Mouse (Mus musculus): ENCODE data around the gene Pdcl2. TPM values are rescaled to one million over a fixed set of nuclear protein-coding genes. Genes with fewer than 3 reads are reported as not detected.

The Pdcl2 gene
- not detected in 2 replicates for polyA plus RNA-seq (2015; fragmentation: Nextera tagmentation; extraction: Ambion mirVana)

- no peak within 1 kb of the TSS for H3K4me3 ChIP-seq
- no peak for ATAC-seq (ENCODE audit: extremely low read depth, insufficient number of reproducible peaks, low FRiP score, low TSS enrichment)
- WGBS = 85% methylated on average over 7 of the region's 7 CpGs
- H3K9me3 ChIP-seq = no peaks in the 10 kb centered on the region
- H3K4me2 ChIP-seq = no peak within 1 kb of the TSS
- H3K4me1 ChIP-seq = no peaks in the 10 kb centered on the region
- H3K27ac ChIP-seq (replicated peaks) = no peak within 1 kb of the TSS
- no peak within 1 kb of the TSS for H3K9ac ChIP-seq
- no peaks in the 10 kb centered on the region for H3K27me3 ChIP-seq (replicated peaks)
- H3K36me3 ChIP-seq = no peaks in the 10 kb centered on the region
Observed at GRCm38 (mm10) chr5:76330953-76331352, at the start of gene Pdcl2. Gene Pdcl2, minus strand, starts transcription at chr5:76331156.

- 30% methylated on average over 3 of the region's 3 CpGs for WGBS
- Histone ChIP-seq H3K4me3 (no peak overlapping the region), H3K9ac (no peak overlapping the region), H3K4me2 (no peak overlapping the region), H3K4me1 (peaks cover 7% of the 10 kb centered on the region; the same call in 1 of the 2 replicates), H3K27me3 (replicated peaks) (no peaks in the 10 kb centered on the region), H3K27ac (replicated peaks) (no peak overlapping the region), H3K9me3 (no peaks in the 10 kb centered on the region), H3K36me3 (no peaks in the 10 kb centered on the region)
- ATAC-seq (ENCODE audit: extremely low read depth, insufficient number of reproducible peaks, low FRiP score, low TSS enrichment) = no peak
Observed at GRCm38 (mm10) chr5:76379216-76379615, 48.3 kb upstream of the Pdcl2 start.

GRCm38 (mm10) chr5:76369215-76369840 is 38.4 kb upstream of the Pdcl2 start:
- no peaks in the 10 kb centered on the region for H3K36me3 ChIP-seq
- peaks cover 15% of the 10 kb centered on the region for H3K27me3 ChIP-seq (replicated peaks)
- no peak overlapping the region for H3K4me3 ChIP-seq
- H3K9ac ChIP-seq = no peak overlapping the region
- ATAC-seq (ENCODE audit: extremely low read depth, insufficient number of reproducible peaks, low FRiP score, low TSS enrichment) = no peak
- H3K9me3 ChIP-seq = no peaks in the 10 kb centered on the region
- H3K4me2 ChIP-seq = no peak overlapping the region
- H3K4me1 ChIP-seq = peaks cover 11% of the 10 kb centered on the region
- 69% methylated on average over 8 of the region's 8 CpGs for WGBS
- H3K27ac ChIP-seq (replicated peaks) = no peak overlapping the region

GRCm38 (mm10) chr5:76365406-76365805 is 34.5 kb upstream of the Pdcl2 start:
- no peak overlapping the region for H3K4me2 ChIP-seq
- H3K36me3 ChIP-seq = no peaks in the 10 kb centered on the region
- no peak overlapping the region for H3K9ac ChIP-seq
- peaks cover 41% of the 10 kb centered on the region for H3K27me3 ChIP-seq (replicated peaks)
- H3K9me3 ChIP-seq = no peaks in the 10 kb centered on the region
- H3K4me1 ChIP-seq = peaks cover 13% of the 10 kb centered on the region
- ATAC-seq (ENCODE audit: extremely low read depth, insufficient number of reproducible peaks, low FRiP score, low TSS enrichment) = no peak
- no peak overlapping the region for H3K27ac ChIP-seq (replicated peaks)
- no peak overlapping the region for H3K4me3 ChIP-seq
- WGBS = 52% methylated on average over 5 of the region's 5 CpGs

- no peaks in the 10 kb centered on the region for H3K36me3 ChIP-seq
- H3K27me3 ChIP-seq (replicated peaks) = peaks cover 43% of the 10 kb centered on the region
- peaks cover 13% of the 10 kb centered on the region for H3K4me1 ChIP-seq
- H3K9ac ChIP-seq = peak within 1 kb of the TSS; percentile 60
- peak within 1 kb of the TSS; percentile 47 for H3K4me3 ChIP-seq
- no peaks in the 10 kb centered on the region for H3K9me3 ChIP-seq
- no peak for ATAC-seq (ENCODE audit: extremely low read depth, insufficient number of reproducible peaks, low FRiP score, low TSS enrichment)
- H3K4me2 ChIP-seq = peak within 1 kb of the TSS; percentile 78
- 5% methylated on average over 35 of the region's 35 CpGs for WGBS
- H3K27ac ChIP-seq (replicated peaks) = no peak within 1 kb of the TSS
Observed at GRCm38 (mm10) chr5:76363453-76364104, 32.6 kb upstream of the Pdcl2 start, which contains the start of gene Nmu. Gene Nmu, minus strand, starts transcription at chr5:76363788.

GRCm38 (mm10) chr5:76360786-76361185 is 29.8 kb upstream of the Pdcl2 start:
- no peak for ATAC-seq (ENCODE audit: extremely low read depth, insufficient number of reproducible peaks, low FRiP score, low TSS enrichment)
- 71% methylated on average over 4 of the region's 4 CpGs for WGBS
- H3K36me3 ChIP-seq = no peaks in the 10 kb centered on the region

GRCm38 (mm10) chr5:76360057-76360456 is 29.1 kb upstream of the Pdcl2 start:
- no peak overlapping the region for H3K9ac ChIP-seq
- peaks cover 13% of the 10 kb centered on the region for H3K4me1 ChIP-seq
- H3K9me3 ChIP-seq = no peaks in the 10 kb centered on the region
- H3K36me3 ChIP-seq = no peaks in the 10 kb centered on the region
- whole genome bisulfite sequencing = 63% methylated on average over 1 of the region's 1 CpGs
- no peak overlapping the region for H3K27ac ChIP-seq (replicated peaks)
- H3K4me2 ChIP-seq = no peak overlapping the region
- H3K4me3 ChIP-seq = no peak overlapping the region
- H3K27me3 ChIP-seq (replicated peaks) = peaks cover 35% of the 10 kb centered on the region
- ATAC-seq (ENCODE audit: extremely low read depth, insufficient number of reproducible peaks, low FRiP score, low TSS enrichment) = no peak

More at GRCm38 (mm10) chr5:76360786-76361185, 29.8 kb upstream of the Pdcl2 start:
- Histone ChIP-seq H3K9me3 (no peaks in the 10 kb centered on the region), H3K9ac (no peak overlapping the region), H3K27me3 (replicated peaks) (peaks cover 43% of the 10 kb centered on the region), H3K4me3 (no peak overlapping the region), H3K4me1 (peaks cover 13% of the 10 kb centered on the region), H3K4me2 (no peak overlapping the region), H3K27ac (replicated peaks) (no peak overlapping the region)

- H3K36me3 ChIP-seq = no peaks in the 10 kb centered on the region
- no peak overlapping the region for H3K9ac ChIP-seq
- ATAC-seq (ENCODE audit: extremely low read depth, insufficient number of reproducible peaks, low FRiP score, low TSS enrichment) = no peak
- no peaks in the 10 kb centered on the region for H3K4me1 ChIP-seq
- H3K9me3 ChIP-seq = no peaks in the 10 kb centered on the region
- H3K27me3 ChIP-seq (replicated peaks) = no peaks in the 10 kb centered on the region
- WGBS = 72% methylated on average over 7 of the region's 7 CpGs
- H3K4me3 ChIP-seq = no peak overlapping the region
- no peak overlapping the region for H3K4me2 ChIP-seq
- H3K27ac ChIP-seq (replicated peaks) = no peak overlapping the region
Observed at GRCm38 (mm10) chr5:76351953-76352611, 21.1 kb upstream of the Pdcl2 start.

- H3K9ac ChIP-seq = no peak overlapping the region
- no peak for ATAC-seq (ENCODE audit: extremely low read depth, insufficient number of reproducible peaks, low FRiP score, low TSS enrichment)
- H3K4me1 ChIP-seq = no peaks in the 10 kb centered on the region
- no peak overlapping the region for H3K27ac ChIP-seq (replicated peaks)
- no peaks in the 10 kb centered on the region for H3K9me3 ChIP-seq
- no peaks in the 10 kb centered on the region for H3K36me3 ChIP-seq
- no peak overlapping the region for H3K4me3 ChIP-seq
- H3K27me3 ChIP-seq (replicated peaks) = no peaks in the 10 kb centered on the region
- 73% methylated on average over 5 of the region's 5 CpGs for WGBS
- no peak overlapping the region for H3K4me2 ChIP-seq
Observed at GRCm38 (mm10) chr5:76351537-76351936, 20.6 kb upstream of the Pdcl2 start.

- H3K9ac ChIP-seq = no peak overlapping the region
- no peaks in the 10 kb centered on the region for H3K36me3 ChIP-seq
- no peaks in the 10 kb centered on the region for H3K9me3 ChIP-seq
- H3K27me3 ChIP-seq (replicated peaks) = no peaks in the 10 kb centered on the region
- WGBS = 57% methylated on average over 2 of the region's 2 CpGs
- no peak for ATAC-seq (ENCODE audit: extremely low read depth, insufficient number of reproducible peaks, low FRiP score, low TSS enrichment)
- no peaks in the 10 kb centered on the region for H3K4me1 ChIP-seq
- H3K4me3 ChIP-seq = no peak overlapping the region
- H3K4me2 ChIP-seq = no peak overlapping the region
- no peak overlapping the region for H3K27ac ChIP-seq (replicated peaks)
Observed at GRCm38 (mm10) chr5:76346137-76346536, 15.2 kb upstream of the Pdcl2 start.

- Histone ChIP-seq H3K36me3 (no peaks in the 10 kb centered on the region), H3K27ac (replicated peaks) (no peak overlapping the region), H3K4me3 (no peak overlapping the region), H3K9ac (no peak overlapping the region), H3K4me2 (no peak overlapping the region), H3K9me3 (no peaks in the 10 kb centered on the region), H3K27me3 (replicated peaks) (no peaks in the 10 kb centered on the region), H3K4me1 (no peaks in the 10 kb centered on the region)
- 70% methylated on average over 2 of the region's 2 CpGs for WGBS
- ATAC-seq (ENCODE audit: extremely low read depth, insufficient number of reproducible peaks, low FRiP score, low TSS enrichment) = no peak
Observed at GRCm38 (mm10) chr5:76340931-76341330, 10.0 kb upstream of the Pdcl2 start.

Measured in heart, embryonic 13.5 days (tissue).